Mouse (Mus musculus): Measurements from ENCODE around the gene Atat1.

DNA sequence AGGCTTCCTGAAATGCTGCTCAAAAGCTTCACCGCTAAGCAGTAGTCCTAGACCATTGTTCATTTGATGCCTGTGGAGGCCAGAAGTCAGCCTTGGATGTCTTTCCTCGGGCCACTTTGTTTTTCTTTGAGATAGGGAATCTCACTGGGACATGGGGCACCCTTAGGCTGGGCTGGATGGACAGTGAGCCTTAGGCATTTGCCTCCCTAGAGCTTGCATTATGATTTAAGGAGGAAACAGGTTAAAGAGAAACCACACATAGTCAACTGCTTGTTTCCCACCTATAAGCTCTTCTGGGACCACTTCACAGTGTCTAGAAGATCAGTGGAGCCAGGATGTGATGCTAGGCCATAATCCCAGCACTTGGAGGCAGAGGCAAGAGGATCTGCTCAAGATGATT, 50.0 kb downstream of the Atat1 start:
- TF ChIP-seq CTCF (IDR thresholded peaks at IDR 0.05; ENCODE audit: low read depth): no peak
- no peak for TF ChIP-seq EP300 (IDR thresholded peaks at IDR 0.05; ENCODE audit: low read depth)
